Mouse (Mus musculus): ENCODE data around the gene Aen.

The Aen gene

GRCm38 (mm10) chr7:78895653-78896333, at the start of gene Aen:
Gene Aen, plus strand, starts transcription at chr7:78895854.
- peak; percentile 99 for DNase-seq (ENCODE audit: low spot score)

- peak; percentile 31 for DNase-seq (ENCODE audit: low spot score)
Observed at GRCm38 (mm10) chr7:78846066-78846716, 49.5 kb upstream of the Aen start.

- DNase-seq (ENCODE audit: low spot score): peak; percentile 90
Observed at GRCm38 (mm10) chr7:78846737-78847434, 48.8 kb upstream of the Aen start, which contains the start of gene Det1. Gene Det1, minus strand, starts transcription at chr7:78847263.

- DNase-seq (ENCODE audit: low spot score): no peak
Observed at GRCm38 (mm10) chr7:78854051-78854450, 41.6 kb upstream of the Aen start.

GRCm38 (mm10) chr7:78855044-78855655, 40.5 kb upstream of the Aen start:
- DNase-seq (ENCODE audit: low spot score): peak; percentile 45

- no peak for DNase-seq (ENCODE audit: low spot score)
Observed at GRCm38 (mm10) chr7:78863796-78864445, 31.7 kb upstream of the Aen start.

GRCm38 (mm10) chr7:78864446-78864802, 31.2 kb upstream of the Aen start:
- no peak for DNase-seq (ENCODE audit: low spot score)

- DNase-seq (ENCODE audit: low spot score): no peak
Observed at GRCm38 (mm10) chr7:78865212-78865949, 30.3 kb upstream of the Aen start.

GRCm38 (mm10) chr7:78868731-78869130, 26.9 kb upstream of the Aen start:
- DNase-seq (ENCODE audit: low spot score): no peak

GRCm38 (mm10) chr7:78872366-78872765, 23.3 kb upstream of the Aen start:
- DNase-seq (ENCODE audit: low spot score): no peak

GRCm38 (mm10) chr7:78872831-78873230, 22.8 kb upstream of the Aen start:
- no peak for DNase-seq (ENCODE audit: low spot score)

- no peak for DNase-seq (ENCODE audit: low spot score)
Observed at GRCm38 (mm10) chr7:78881607-78882468, 13.8 kb upstream of the Aen start.

- no peak for DNase-seq (ENCODE audit: low spot score)
Observed at GRCm38 (mm10) chr7:78882469-78882837, 13.2 kb upstream of the Aen start.

GRCm38 (mm10) chr7:78883016-78883725, 12.5 kb upstream of the Aen start:
- DNase-seq (ENCODE audit: low spot score): no peak

GRCm38 (mm10) chr7:78883726-78884060, 12.0 kb upstream of the Aen start:
- DNase-seq (ENCODE audit: low spot score): no peak

GRCm38 (mm10) chr7:78884139-78884538, 11.5 kb upstream of the Aen start:
- DNase-seq (ENCODE audit: low spot score): no peak

- no peak for DNase-seq (ENCODE audit: low spot score)
Observed at GRCm38 (mm10) chr7:78885404-78885803, 10.2 kb upstream of the Aen start.

GRCm38 (mm10) chr7:78886496-78886895, 9.2 kb upstream of the Aen start:
- no peak for DNase-seq (ENCODE audit: low spot score)

- no peak for DNase-seq (ENCODE audit: low spot score)
Observed at GRCm38 (mm10) chr7:78887431-78887842, 8.2 kb upstream of the Aen start.

GRCm38 (mm10) chr7:78890641-78891040, 5.0 kb upstream of the Aen start:
- peak; percentile 79 for DNase-seq (ENCODE audit: low spot score)

Data from c-Kit-positive CD71-positive TER-119-positive erythroid progenitor cells, embryonic 14.5 days (primary cell).